Mouse (Mus musculus): ENCODE results near the gene Hps1. TPM values are rescaled to one million over a fixed set of nuclear protein-coding genes. Genes with fewer than 3 reads are reported as not detected.

Hps1 gene
- polyA plus RNA-seq, 1 experiment from 2014 or later: 5.6 TPM

- Histone ChIP-seq H3K9me3 (ENCODE audit: control insufficient read depth, low read length) (no peaks in the 10 kb centered on the region), H3K4me2 (ENCODE audit: low read length) (no peak overlapping the region), H3K4me1 (ENCODE audit: control insufficient read depth in 2 of 2, insufficient read depth in 2 of 2, low read length in 2 of 2) (0 out of 4 replicates have a peak, but pooled peaks cover 0 to 2% of the 10 kb centered on the region in 2 experiments), H3K36me3 (ENCODE audit: control insufficient read depth, insufficient read depth, low read length) (no peaks in the 10 kb centered on the region), H3K27me3 (ENCODE audit: control insufficient read depth, insufficient read depth, low read length) (no peaks in the 10 kb centered on the region), H3K27ac (replicated peaks in 1 of 2; ENCODE audit: control insufficient read depth in 1 of 2, insufficient read depth in 1 of 2, low read depth in 2 of 2, low read length in 2 of 2) (no peak overlapping the region), H3K9ac (ENCODE audit: low read length) (no peak overlapping the region), H3K4me3 (ENCODE audit: control insufficient read depth in 1 of 2, insufficient read depth in 1 of 2, low read depth in 1 of 2, low read length in 2 of 2) (no peak overlapping the region)
- ATAC-seq (ENCODE audit: insufficient number of reproducible peaks, insufficient read depth, low FRiP score, low read depth): no peak
- WGBS: 90% methylated on average over 4 of the region's 4 CpGs
Measured at GRCm38 (mm10) chr19:42727424-42727823, 52.4 kb downstream of the Hps1 start.

- Histone ChIP-seq H3K4me1 (ENCODE audit: control insufficient read depth in 2 of 2, insufficient read depth in 2 of 2, low read length in 2 of 2) (0 out of 4 replicates have a peak, but pooled peaks cover 0 to 2% of the 10 kb centered on the region in 2 experiments), H3K36me3 (ENCODE audit: control insufficient read depth, insufficient read depth, low read length) (no peaks in the 10 kb centered on the region), H3K9ac (ENCODE audit: low read length) (no peak overlapping the region), H3K27me3 (ENCODE audit: control insufficient read depth, insufficient read depth, low read length) (no peaks in the 10 kb centered on the region), H3K4me2 (ENCODE audit: low read length) (no peak overlapping the region), H3K4me3 (ENCODE audit: control insufficient read depth in 1 of 2, insufficient read depth in 1 of 2, low read depth in 1 of 2, low read length in 2 of 2) (no peak overlapping the region), H3K9me3 (ENCODE audit: control insufficient read depth, low read length) (no peaks in the 10 kb centered on the region), H3K27ac (replicated peaks in 1 of 2; ENCODE audit: control insufficient read depth in 1 of 2, insufficient read depth in 1 of 2, low read depth in 2 of 2, low read length in 2 of 2) (no peak overlapping the region)
- 88% methylated on average over 10 of the region's 10 CpGs for WGBS
- no peak for ATAC-seq (ENCODE audit: insufficient number of reproducible peaks, insufficient read depth, low FRiP score, low read depth)
Measured at GRCm38 (mm10) chr19:42726766-42727165, 53.0 kb downstream of the Hps1 start.

GRCm38 (mm10) chr19:42725973-42726350 lies 53.8 kb downstream of the Hps1 start:
- 89% methylated on average over 3 of the region's 3 CpGs for WGBS
- H3K9me3 ChIP-seq (ENCODE audit: control insufficient read depth, low read length): no peaks in the 10 kb centered on the region
- H3K36me3 ChIP-seq (ENCODE audit: control insufficient read depth, insufficient read depth, low read length): no peaks in the 10 kb centered on the region
- no peak overlapping the region for H3K27ac ChIP-seq (replicated peaks in 1 of 2; ENCODE audit: control insufficient read depth in 1 of 2, insufficient read depth in 1 of 2, low read depth in 2 of 2, low read length in 2 of 2)
- no peak overlapping the region for H3K4me2 ChIP-seq (ENCODE audit: low read length)
- ATAC-seq (ENCODE audit: insufficient number of reproducible peaks, insufficient read depth, low FRiP score, low read depth): no peak
- H3K4me1 ChIP-seq (ENCODE audit: control insufficient read depth in 2 of 2, insufficient read depth in 2 of 2, low read length in 2 of 2): 0 out of 4 replicates have a peak, but pooled peaks cover 0 to 2% of the 10 kb centered on the region in 2 experiments
- H3K27me3 ChIP-seq (ENCODE audit: control insufficient read depth, insufficient read depth, low read length): no peaks in the 10 kb centered on the region
- H3K9ac ChIP-seq (ENCODE audit: low read length): no peak overlapping the region
- no peak overlapping the region for H3K4me3 ChIP-seq (ENCODE audit: control insufficient read depth in 1 of 2, insufficient read depth in 1 of 2, low read depth in 1 of 2, low read length in 2 of 2)

- Histone ChIP-seq H3K27ac (replicated peaks in 1 of 2; ENCODE audit: control insufficient read depth in 1 of 2, insufficient read depth in 1 of 2, low read depth in 2 of 2, low read length in 2 of 2) (no peak overlapping the region), H3K4me3 (ENCODE audit: control insufficient read depth in 1 of 2, insufficient read depth in 1 of 2, low read depth in 1 of 2, low read length in 2 of 2) (no peak overlapping the region), H3K9me3 (ENCODE audit: control insufficient read depth, low read length) (no peaks in the 10 kb centered on the region), H3K27me3 (ENCODE audit: control insufficient read depth, insufficient read depth, low read length) (no peaks in the 10 kb centered on the region), H3K36me3 (ENCODE audit: control insufficient read depth, insufficient read depth, low read length) (no peaks in the 10 kb centered on the region), H3K4me2 (ENCODE audit: low read length) (no peak overlapping the region), H3K4me1 (ENCODE audit: control insufficient read depth in 2 of 2, insufficient read depth in 2 of 2, low read length in 2 of 2) (0 out of 4 replicates have a peak, but pooled peaks cover 0 to 2% of the 10 kb centered on the region in 2 experiments), H3K9ac (ENCODE audit: low read length) (no peak overlapping the region)
- 60% methylated on average over 16 of the region's 16 CpGs for WGBS
- peak; percentile 6; the same call in 1 of the 2 replicates for ATAC-seq (ENCODE audit: insufficient number of reproducible peaks, insufficient read depth, low FRiP score, low read depth)
Measured at GRCm38 (mm10) chr19:42725056-42725972, 54.5 kb downstream of the Hps1 start.

GRCm38 (mm10) chr19:42723302-42723701 lies 56.5 kb downstream of the Hps1 start:
- Histone ChIP-seq H3K27ac (replicated peaks in 1 of 2; ENCODE audit: control insufficient read depth in 1 of 2, insufficient read depth in 1 of 2, low read depth in 2 of 2, low read length in 2 of 2) (no peak overlapping the region), H3K4me3 (ENCODE audit: control insufficient read depth in 1 of 2, insufficient read depth in 1 of 2, low read depth in 1 of 2, low read length in 2 of 2) (no peak overlapping the region), H3K4me1 (ENCODE audit: control insufficient read depth in 2 of 2, insufficient read depth in 2 of 2, low read length in 2 of 2) (0 out of 4 replicates have a peak, but pooled peaks cover 0 to 2% of the 10 kb centered on the region in 2 experiments), H3K27me3 (ENCODE audit: control insufficient read depth, insufficient read depth, low read length) (no peaks in the 10 kb centered on the region), H3K4me2 (ENCODE audit: low read length) (no peak overlapping the region), H3K9me3 (ENCODE audit: control insufficient read depth, low read length) (no peaks in the 10 kb centered on the region), H3K9ac (ENCODE audit: low read length) (no peak overlapping the region), H3K36me3 (ENCODE audit: control insufficient read depth, insufficient read depth, low read length) (no peaks in the 10 kb centered on the region)
- 64% methylated on average over 6 of the region's 6 CpGs for WGBS
- ATAC-seq (ENCODE audit: insufficient number of reproducible peaks, insufficient read depth, low FRiP score, low read depth): no peak

- no peak overlapping the region for H3K4me2 ChIP-seq (ENCODE audit: low read length)
- no peak overlapping the region for H3K4me3 ChIP-seq (ENCODE audit: control insufficient read depth in 1 of 2, insufficient read depth in 1 of 2, low read depth in 1 of 2, low read length in 2 of 2)
- H3K9ac ChIP-seq (ENCODE audit: low read length): no peak overlapping the region
- H3K9me3 ChIP-seq (ENCODE audit: control insufficient read depth, low read length): no peaks in the 10 kb centered on the region
- H3K27me3 ChIP-seq (ENCODE audit: control insufficient read depth, insufficient read depth, low read length): no peaks in the 10 kb centered on the region
- no peak for ATAC-seq (ENCODE audit: insufficient number of reproducible peaks, insufficient read depth, low FRiP score, low read depth)
- WGBS: 13% methylated on average over 2 of the region's 2 CpGs
- H3K4me1 ChIP-seq (ENCODE audit: control insufficient read depth in 2 of 2, insufficient read depth in 2 of 2, low read length in 2 of 2): 0 out of 4 replicates have a peak, but pooled peaks cover 0 to 2% of the 10 kb centered on the region in 2 experiments
- no peak overlapping the region for H3K27ac ChIP-seq (replicated peaks in 1 of 2; ENCODE audit: control insufficient read depth in 1 of 2, insufficient read depth in 1 of 2, low read depth in 2 of 2, low read length in 2 of 2)
- H3K36me3 ChIP-seq (ENCODE audit: control insufficient read depth, insufficient read depth, low read length): no peaks in the 10 kb centered on the region
Measured at GRCm38 (mm10) chr19:42722500-42722899, 57.3 kb downstream of the Hps1 start.

GRCm38 (mm10) chr19:42718101-42718500 lies 61.7 kb downstream of the Hps1 start:
- H3K4me3 ChIP-seq (ENCODE audit: control insufficient read depth in 1 of 2, insufficient read depth in 1 of 2, low read depth in 1 of 2, low read length in 2 of 2): no peak overlapping the region
- no peak overlapping the region for H3K27ac ChIP-seq (replicated peaks in 1 of 2; ENCODE audit: control insufficient read depth in 1 of 2, insufficient read depth in 1 of 2, low read depth in 2 of 2, low read length in 2 of 2)
- no peaks in the 10 kb centered on the region for H3K4me1 ChIP-seq (ENCODE audit: control insufficient read depth in 2 of 2, insufficient read depth in 2 of 2, low read length in 2 of 2)
- no peak overlapping the region for H3K9ac ChIP-seq (ENCODE audit: low read length)
- H3K36me3 ChIP-seq (ENCODE audit: control insufficient read depth, insufficient read depth, low read length): no peaks in the 10 kb centered on the region
- 86% methylated on average over 3 of the region's 3 CpGs for WGBS
- no peaks in the 10 kb centered on the region for H3K27me3 ChIP-seq (ENCODE audit: control insufficient read depth, insufficient read depth, low read length)
- no peaks in the 10 kb centered on the region for H3K9me3 ChIP-seq (ENCODE audit: control insufficient read depth, low read length)
- no peak for ATAC-seq (ENCODE audit: insufficient number of reproducible peaks, insufficient read depth, low FRiP score, low read depth)
- H3K4me2 ChIP-seq (ENCODE audit: low read length): no peak overlapping the region

Data from heart, embryonic 14.5 days (tissue).